Mouse (Mus musculus): ENCODE measurements around the gene Ube2s.

Ube2s gene

GRCm38 (mm10) chr7:4777851-4778637, 34.3 kb downstream of the Ube2s start:
- no peak for DNase-seq (ENCODE audit: inconsistent ontology term)

- DNase-seq (ENCODE audit: inconsistent ontology term), result peak; percentile 84
These were observed 35.2 kb downstream of the Ube2s start for GRCm38 (mm10) chr7:4776861-4777830.

- DNase-seq (ENCODE audit: inconsistent ontology term), result no peak
These were observed 36.3 kb downstream of the Ube2s start for GRCm38 (mm10) chr7:4776131-4776530.

GRCm38 (mm10) chr7:4771202-4771601, 41.2 kb downstream of the Ube2s start, which contains the start of gene Fam71e2:
Fam71e2 (minus strand) TSS chr7:4771302.
- DNase-seq (ENCODE audit: inconsistent ontology term), result no peak

- no peak for DNase-seq (ENCODE audit: inconsistent ontology term)
These were observed 47.3 kb downstream of the Ube2s start for GRCm38 (mm10) chr7:4764946-4765710.

- DNase-seq (ENCODE audit: inconsistent ontology term), result no peak
These were observed 52.7 kb downstream of the Ube2s start for GRCm38 (mm10) chr7:4759670-4760069.

GRCm38 (mm10) chr7:4752821-4753570, 59.4 kb downstream of the Ube2s start, which contains the start of gene Cox6b2:
Cox6b2 (minus strand) TSS chr7:4753094.
- peak; percentile 95 for DNase-seq (ENCODE audit: inconsistent ontology term)

- peak; percentile 88 for DNase-seq (ENCODE audit: inconsistent ontology term)
These were observed 60.2 kb downstream of the Ube2s start for GRCm38 (mm10) chr7:4751971-4752820.

GRCm38 (mm10) chr7:4749169-4749568, 63.2 kb downstream of the Ube2s start:
- no peak for DNase-seq (ENCODE audit: inconsistent ontology term)

GRCm38 (mm10) chr7:4748321-4748720, 64.1 kb downstream of the Ube2s start:
- DNase-seq (ENCODE audit: inconsistent ontology term), result no peak

GRCm38 (mm10) chr7:4747156-4747899, 65.1 kb downstream of the Ube2s start:
- DNase-seq (ENCODE audit: inconsistent ontology term), result no peak

- DNase-seq (ENCODE audit: inconsistent ontology term), result no peak
These were observed 65.9 kb downstream of the Ube2s start for GRCm38 (mm10) chr7:4746326-4746980.

- no peak for DNase-seq (ENCODE audit: inconsistent ontology term)
These were observed 67.5 kb downstream of the Ube2s start for GRCm38 (mm10) chr7:4744886-4745285.

Data from Muller cell, postnatal 12 days (primary cell).